Mouse (Mus musculus) liver, embryonic 14.5 days (tissue): Measurements from ENCODE around the gene Npas3.

Source experiments
- CTCF ChIP-seq: IDR thresholded peaks from 2 replicates; pipeline ENCODE4 v1.5.1; 2016; ENCODE audit warnings: antibody characterized with exemption, low read depth, control low read depth
- EP300 ChIP-seq: IDR thresholded peaks from 2 replicates; pipeline ENCODE4 v1.6.1; 2016; ENCODE audit warnings: antibody characterized with exemption, low read depth

GRCm38 (mm10) chr12:53317801-53318200 is 69.3 kb downstream of the Npas3 start:
- TF ChIP-seq CTCF (no peak), EP300 (no peak)
